Mouse (Mus musculus) liver, adult 10 weeks (tissue): ENCODE data around the gene Zfp982. TPM values are rescaled to one million over a fixed set of nuclear protein-coding genes. Genes with fewer than 3 reads are reported as not detected.

ENCODE experiments used
- polyA plus RNA-seq: library from polyadenylated mRNA; stranded (reverse); fragments of 350-450 nt; fragmentation: Illumina TruSeq; extraction: RNeasy Lipid Tissue Mini Kit (QIAGEN cat#74804); gene quantifications from one replicate; pipeline ENCODE4 v1.2.3, GENCODE M21; 2014; ENCODE audit warnings: low read depth, low replicate concordance

Gene Zfp982
- polyA plus RNA-seq, result 12.8 TPM

DNA sequence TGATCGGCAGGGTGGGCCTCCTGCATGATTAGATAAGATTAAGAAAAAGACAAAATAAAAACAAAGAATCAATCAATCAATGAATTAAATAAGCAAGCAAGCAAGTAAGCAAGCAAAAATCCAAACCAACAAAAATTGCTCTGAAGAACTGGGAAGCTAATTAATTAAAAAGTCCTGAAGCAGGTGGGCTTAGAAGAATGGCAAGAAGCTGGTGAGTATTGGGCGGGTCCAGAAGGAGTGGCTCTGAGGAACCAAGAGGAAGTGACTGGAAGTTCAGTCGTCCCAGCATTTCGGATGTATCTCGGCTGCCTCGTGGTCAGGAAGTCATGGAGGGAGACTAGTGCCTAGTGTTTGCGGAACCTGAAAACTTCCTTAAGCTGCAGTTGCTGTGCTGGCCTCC is at the start of gene Zfp982:
Gene Zfp982 (plus strand): TSS at position 301 of the 400 bp plus-strand sequence.

DNA sequence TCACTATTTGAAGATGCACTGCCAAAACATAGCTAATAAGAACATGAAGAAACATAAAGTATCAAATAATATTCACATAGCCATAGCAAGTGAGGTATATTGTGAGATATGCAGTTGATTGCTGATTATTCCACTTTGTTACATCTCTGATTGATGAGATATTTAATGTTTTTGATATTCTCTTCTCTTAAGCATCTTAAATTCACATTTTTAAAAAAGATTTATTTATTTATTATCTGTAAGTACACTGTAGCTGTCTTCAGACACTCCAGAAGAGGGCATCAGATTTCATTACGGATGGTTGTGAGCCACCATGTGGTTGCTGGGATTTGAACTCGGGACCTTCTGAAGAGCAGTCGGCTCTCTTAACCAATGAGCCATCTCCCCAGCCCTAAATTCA is 47.7 kb downstream of the Zfp982 start, which contains the start of gene Gm16503:
Gene Gm16503 (plus strand): TSS at position 301 of the 400 bp plus-strand sequence.

DNA sequence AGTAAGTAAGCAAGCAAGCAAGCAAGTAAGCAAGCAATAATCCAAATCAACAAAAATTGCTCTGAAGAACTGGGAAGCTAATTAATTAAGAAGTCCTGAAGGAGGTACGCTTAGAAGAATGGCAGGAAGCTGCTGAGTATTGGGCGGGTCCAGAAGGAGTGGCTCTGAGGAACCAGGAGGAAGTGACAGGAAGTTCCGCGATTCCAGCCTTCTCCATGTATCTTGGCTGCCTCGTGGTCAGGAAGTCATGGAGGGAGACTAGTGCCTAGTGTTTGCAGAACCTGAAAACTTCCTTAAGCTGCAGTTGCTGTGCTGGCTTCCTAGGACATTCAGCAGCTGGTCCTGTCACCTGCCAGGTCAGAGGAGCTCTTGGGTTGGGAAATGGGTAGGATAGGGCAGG is 60.9 kb downstream of the Zfp982 start, which contains the start of gene Zfp985:
Gene Zfp985 (plus strand): TSS at position 207 of the 400 bp plus-strand sequence.

Other genes starting within 250 kb of the Zfp982 start
- not detected for gene Zfp988, start 186.7 kb upstream of the Zfp982 start, polyA plus RNA-seq
- gene Zfp978, start 131.1 kb upstream of the Zfp982 start, polyA plus RNA-seq, result not detected
- not detected for gene Gm16503, start 47.8 kb downstream of the Zfp982 start, polyA plus RNA-seq
- not detected for gene Zfp985, start 60.9 kb downstream of the Zfp982 start, polyA plus RNA-seq
- 0.34 TPM for gene Zfp979, start 150.1 kb downstream of the Zfp982 start, polyA plus RNA-seq
- gene Zfp534, start 210.1 kb downstream of the Zfp982 start, polyA plus RNA-seq, result not detected